Mouse (Mus musculus) liver, embryonic 13.5 days (tissue): Measurements from ENCODE around the gene Rgs7. TPM values are rescaled to one million over a fixed set of nuclear protein-coding genes. Genes with fewer than 3 reads are reported as not detected.

ENCODE experiments used
- ATAC-seq: fragments of 200-750 bp; cut with Nextera tagmentation; 2 replicates; pipeline ENCODE4 v1.8.0; 2017; ENCODE audit warnings: low read depth, mild to moderate bottlenecking, moderate number of reproducible peaks, moderate library complexity
- DNase-seq: peaks from one replicate; pipeline ENCODE4 v3.0.0; 2022
- H3K27ac ChIP-seq: fragments of 300-500 bp; sonication (generic); 2 replicates; pipeline ENCODE4 v1.5.1; 2015; ENCODE audit warnings: moderate library complexity, mild to moderate bottlenecking, inconsistent platforms
- H3K27me3 ChIP-seq: fragments of 300-500 bp; sonication (generic); 2 replicates; pipeline ENCODE4 v1.6.1; 2015; ENCODE audit warnings: mild to moderate bottlenecking, inconsistent platforms
- H3K36me3 ChIP-seq: fragments of 300-500 bp; sonication (generic); 2 replicates; pipeline ENCODE4 v1.6.1; 2015; ENCODE audit warnings: mild to moderate bottlenecking, inconsistent platforms
- H3K4me1 ChIP-seq: fragments of 300-500 bp; sonication (generic); replicated peaks from 2 replicates; pipeline ENCODE4 v1.6.1; 2015; ENCODE audit warnings: inconsistent platforms
- H3K4me2 ChIP-seq: fragments of 300-500 bp; sonication (generic); 2 replicates; pipeline ENCODE4 v1.6.1; 2015; ENCODE audit warnings: inconsistent platforms, mild to moderate bottlenecking, moderate library complexity
- H3K4me3 ChIP-seq: fragments of 300-500 bp; sonication (generic); replicated peaks from 2 replicates; pipeline ENCODE4 v1.5.1; 2015; ENCODE audit warnings: mild to moderate bottlenecking, inconsistent platforms
- H3K9ac ChIP-seq: fragments of 300-500 bp; sonication (generic); 2 replicates; pipeline ENCODE4 v1.6.1; 2015; ENCODE audit warnings: mild to moderate bottlenecking, inconsistent platforms
- H3K9me3 ChIP-seq: fragments of 300-500 bp; sonication (generic); replicated peaks from 2 replicates; pipeline ENCODE4 v1.6.1; 2016; ENCODE audit warnings: inconsistent platforms
- WGBS: fragments of 180-500 bp; shearing (Covaris S2); methylation state at CpG from one replicate; pipeline ENCODE4 v1.1.7; 2015; ENCODE audit not compliant: insufficient replicate concordance; 5-methylcytosine and 5-hydroxymethylcytosine counted together
- polyA plus RNA-seq: library from polyadenylated mRNA; unstranded; fragments of >200 nt; fragmentation: Nextera tagmentation; extraction: Ambion mirVana; gene quantifications from 2 replicates; pipeline ENCODE4 v1.2.1, GENCODE M21; 2015

Gene Rgs7
- polyA plus RNA-seq, 1 experiment from 2014 or later: 0.05 TPM

DNA sequence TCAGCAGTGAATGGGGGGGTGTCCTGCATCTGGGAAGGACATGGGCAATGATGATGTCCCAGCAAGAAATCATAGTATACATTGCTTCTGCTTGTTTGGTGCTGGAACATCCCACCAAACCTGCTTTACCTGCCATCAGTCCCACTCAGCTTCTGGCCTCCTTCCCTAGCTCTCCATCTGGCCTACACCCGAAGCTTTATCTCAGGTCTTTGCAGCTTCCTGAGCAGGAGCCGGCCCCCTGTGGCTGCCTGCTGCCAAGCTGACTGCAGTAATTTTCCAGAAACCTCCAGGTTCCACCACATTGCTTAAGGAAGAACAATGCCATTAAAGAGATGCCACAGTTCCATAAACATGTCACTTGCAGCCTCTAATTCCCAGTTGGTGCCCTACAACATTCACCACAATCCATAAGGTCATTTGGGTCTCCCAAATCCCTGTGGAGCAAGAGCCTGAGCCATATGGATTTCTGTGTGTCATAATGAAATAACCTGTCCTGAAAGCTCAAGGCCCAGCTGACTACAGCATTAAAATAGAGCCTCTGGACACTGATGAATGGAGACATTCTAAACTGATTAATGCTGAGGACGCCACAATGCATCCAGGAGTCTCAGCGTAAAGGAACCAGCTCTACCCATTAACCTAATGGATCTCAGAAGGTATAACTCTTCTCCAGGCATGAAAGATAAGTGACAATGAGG is 60.8 kb downstream of the Rgs7 start:
- WGBS: 47% methylated on average over 4 of the region's 4 CpGs

DNA sequence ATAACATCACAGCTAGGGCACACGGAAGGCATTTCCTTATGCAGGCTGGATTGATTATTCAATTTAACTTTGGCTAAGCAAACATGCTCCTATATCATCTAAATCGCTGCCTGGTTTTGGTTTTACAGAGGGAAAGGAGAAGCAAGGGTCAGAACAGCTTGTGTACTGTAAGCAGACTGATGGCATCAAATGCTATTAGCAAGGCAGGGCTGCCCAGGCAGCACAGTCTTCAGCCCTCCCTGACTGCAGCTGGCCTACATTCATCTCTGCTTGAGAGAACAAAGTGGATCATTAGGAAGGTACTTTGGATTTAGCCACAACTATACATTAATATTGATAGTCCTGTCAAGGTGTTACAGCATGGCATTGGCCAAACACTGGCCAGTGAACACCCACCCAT is 65.2 kb downstream of the Rgs7 start:
- WGBS: 54% methylated on average over 2 of the region's 2 CpGs
- no peak for ATAC-seq
- DNase-seq: no peak
- H3K9ac ChIP-seq: no peak overlapping the region
- no peaks in the 10 kb centered on the region for H3K27me3 ChIP-seq
- no peak overlapping the region for H3K27ac ChIP-seq
- H3K36me3 ChIP-seq: no peaks in the 10 kb centered on the region
- no peak overlapping the region for H3K4me2 ChIP-seq
- no peak overlapping the region for H3K4me3 ChIP-seq
- H3K4me1 ChIP-seq: no peaks in the 10 kb centered on the region
- H3K9me3 ChIP-seq: no peaks in the 10 kb centered on the region

More for the DNA sequence above, 60.8 kb downstream of the Rgs7 start:
- H3K4me2 ChIP-seq: no peak overlapping the region
- DNase-seq (no peak), ATAC-seq (no peak)
- no peaks in the 10 kb centered on the region for H3K27me3 ChIP-seq
- H3K9me3 ChIP-seq: no peaks in the 10 kb centered on the region
- no peak overlapping the region for H3K9ac ChIP-seq
- H3K4me3 ChIP-seq: no peak overlapping the region
- no peaks in the 10 kb centered on the region for H3K4me1 ChIP-seq
- H3K27ac ChIP-seq: no peak overlapping the region
- H3K36me3 ChIP-seq: no peaks in the 10 kb centered on the region

DNA sequence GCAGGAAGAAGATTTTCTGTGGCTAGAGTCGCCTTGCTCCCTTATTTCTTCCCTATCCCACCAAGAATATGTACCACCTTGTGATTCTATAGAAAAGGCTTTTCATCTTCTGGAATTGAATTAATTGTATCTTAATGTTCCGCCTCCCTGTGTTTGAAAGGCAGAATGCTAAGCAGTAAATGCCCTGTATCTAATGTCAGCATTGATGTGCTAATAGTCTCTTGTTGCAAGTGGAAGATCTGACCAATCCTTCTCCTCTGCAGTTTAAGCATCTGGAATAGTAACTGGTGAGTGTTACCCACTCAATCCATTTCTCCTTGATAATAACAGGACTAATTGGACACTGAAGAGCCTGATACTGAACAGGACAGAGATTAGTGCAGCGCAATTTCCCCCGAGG is 65.9 kb downstream of the Rgs7 start:
- Histone ChIP-seq H3K4me3 (no peak overlapping the region), H3K36me3 (no peaks in the 10 kb centered on the region), H3K27me3 (no peaks in the 10 kb centered on the region), H3K27ac (no peak overlapping the region), H3K9me3 (no peaks in the 10 kb centered on the region), H3K4me2 (no peak overlapping the region), H3K9ac (no peak overlapping the region), H3K4me1 (no peaks in the 10 kb centered on the region)
- ATAC-seq (no peak), DNase-seq (no peak)
- WGBS: 64% methylated on average over 4 of the region's 4 CpGs

DNA sequence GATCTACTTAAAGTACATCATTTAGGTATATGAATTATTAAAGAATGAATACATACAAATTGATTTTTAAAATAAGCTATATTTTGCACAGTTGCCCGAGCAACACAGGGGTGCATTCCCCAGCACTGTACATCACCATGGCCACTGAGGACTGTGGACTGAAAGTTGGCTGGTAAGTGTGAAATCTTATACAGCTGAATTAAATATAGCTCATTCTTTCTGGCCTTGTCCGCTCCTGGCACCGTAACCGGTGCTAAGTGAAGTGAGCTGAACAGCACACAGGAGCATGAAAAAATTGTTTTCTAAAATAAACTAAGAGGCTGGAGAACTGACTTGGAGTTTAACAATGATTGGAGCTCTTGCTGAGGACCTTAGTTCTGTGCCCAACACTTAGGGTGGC is 71.4 kb downstream of the Rgs7 start:
- Histone ChIP-seq H3K27ac (no peak overlapping the region), H3K27me3 (no peaks in the 10 kb centered on the region), H3K4me2 (no peak overlapping the region), H3K4me3 (no peak overlapping the region), H3K4me1 (no peaks in the 10 kb centered on the region), H3K9ac (no peak overlapping the region), H3K9me3 (no peaks in the 10 kb centered on the region), H3K36me3 (no peaks in the 10 kb centered on the region)
- ATAC-seq: no peak
- 73% methylated on average over 4 of the region's 4 CpGs for WGBS
- DNase-seq: no peak

DNA sequence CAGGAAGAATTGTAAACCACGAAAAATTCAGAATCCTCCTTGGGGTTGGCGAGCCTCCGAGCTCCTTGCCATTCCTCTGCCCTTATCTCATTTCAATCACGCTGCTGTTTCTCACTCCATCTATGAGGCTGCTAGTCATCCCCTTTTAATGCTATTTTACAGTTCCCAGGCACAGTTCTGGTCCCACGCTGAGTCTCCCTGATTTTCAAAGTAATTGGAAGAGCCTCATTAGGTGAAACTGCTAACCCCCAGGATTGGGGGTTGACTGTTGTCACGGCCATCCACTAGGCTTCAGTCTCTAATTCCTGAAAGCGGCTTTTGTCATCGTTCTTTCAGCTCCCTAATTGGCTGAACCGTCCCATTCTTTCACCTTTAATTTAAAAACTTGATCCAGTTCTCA is 76.6 kb downstream of the Rgs7 start:
- WGBS: 45% methylated on average over 9 of the region's 9 CpGs
- no peak overlapping the region for H3K4me2 ChIP-seq
- H3K9ac ChIP-seq: no peak overlapping the region

DNA sequence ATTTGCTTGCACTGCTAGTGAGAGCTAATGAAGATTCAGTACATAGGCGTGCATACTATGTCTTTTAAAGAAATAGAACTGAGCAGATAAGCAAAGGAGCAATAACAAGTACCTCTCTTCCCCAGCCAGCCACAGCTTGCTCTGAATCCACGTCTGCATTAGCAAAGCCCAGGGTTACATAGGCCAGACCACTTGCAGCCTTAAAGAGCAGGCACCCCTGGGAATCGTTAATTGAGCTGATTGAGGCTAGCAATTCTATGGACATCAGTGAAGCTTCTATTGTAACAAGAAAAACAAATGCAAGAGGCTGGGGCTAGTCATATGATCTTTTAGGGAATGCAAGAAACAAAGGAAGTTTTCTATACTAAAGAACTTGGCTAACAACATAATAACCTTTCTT is 81.9 kb downstream of the Rgs7 start:
- no peak overlapping the region for H3K27ac ChIP-seq
- 29% methylated on average over 3 of the region's 3 CpGs for WGBS
- no peaks in the 10 kb centered on the region for H3K9me3 ChIP-seq
- no peaks in the 10 kb centered on the region for H3K27me3 ChIP-seq
- DNase-seq (no peak), ATAC-seq (no peak)
- no peak overlapping the region for H3K9ac ChIP-seq
- no peak overlapping the region for H3K4me3 ChIP-seq
- H3K36me3 ChIP-seq: no peaks in the 10 kb centered on the region
- H3K4me1 ChIP-seq: no peaks in the 10 kb centered on the region
- H3K4me2 ChIP-seq: no peak overlapping the region

More for the DNA sequence above, 76.6 kb downstream of the Rgs7 start:
- Histone ChIP-seq H3K4me3 (no peak overlapping the region), H3K27me3 (no peaks in the 10 kb centered on the region), H3K4me1 (no peaks in the 10 kb centered on the region), H3K27ac (no peak overlapping the region), H3K36me3 (no peaks in the 10 kb centered on the region), H3K9me3 (no peaks in the 10 kb centered on the region)
- no peak for DNase-seq
- ATAC-seq: no peak

DNA sequence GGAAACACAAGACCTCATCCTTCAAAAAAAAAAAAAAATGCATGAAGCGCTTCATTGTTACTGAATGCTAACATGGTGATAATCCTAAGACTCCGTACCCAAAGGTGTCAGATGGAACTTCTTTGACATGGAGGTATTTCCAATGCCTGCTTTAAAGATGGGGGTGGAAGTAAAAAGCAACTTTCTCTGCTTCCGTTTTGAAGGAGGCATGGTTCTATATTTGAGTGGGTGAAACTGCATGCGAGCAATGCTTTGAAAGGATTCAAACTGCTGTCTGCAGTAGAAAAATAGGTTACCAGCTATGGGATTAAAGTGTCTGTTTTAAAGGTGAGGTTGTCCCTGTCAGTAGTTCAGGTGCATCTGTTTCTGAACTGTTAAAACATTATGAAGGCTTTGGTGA is 100.4 kb downstream of the Rgs7 start:
- WGBS: 67% methylated on average over 4 of the region's 4 CpGs
- no peak for ATAC-seq
- H3K36me3 ChIP-seq: no peaks in the 10 kb centered on the region
- no peaks in the 10 kb centered on the region; the same call in 1 of the 2 replicates for H3K9me3 ChIP-seq
- H3K4me1 ChIP-seq: no peaks in the 10 kb centered on the region
- no peaks in the 10 kb centered on the region for H3K27me3 ChIP-seq
- H3K9ac ChIP-seq: no peak overlapping the region
- no peak overlapping the region for H3K4me3 ChIP-seq
- no peak overlapping the region for H3K27ac ChIP-seq
- no peak overlapping the region for H3K4me2 ChIP-seq
- no peak for DNase-seq

DNA sequence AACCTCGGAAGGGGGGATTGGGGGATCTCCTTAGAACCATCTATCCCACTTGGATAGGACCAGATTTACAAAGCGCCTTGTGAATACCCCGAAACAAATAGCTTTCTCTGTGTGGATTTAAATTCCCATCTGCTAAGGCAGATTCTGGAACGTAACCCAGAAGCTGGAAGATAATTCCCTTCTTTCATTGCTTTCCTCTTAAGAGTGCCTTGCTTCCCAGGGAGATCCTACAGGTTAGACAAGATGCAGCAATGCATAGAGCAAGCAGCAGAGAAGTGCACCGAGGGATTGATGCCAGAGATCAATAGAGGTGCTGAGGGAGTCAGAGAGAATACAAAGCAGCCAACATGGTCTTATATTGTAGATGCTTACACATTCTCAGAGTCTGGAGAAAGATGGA is 103.0 kb downstream of the Rgs7 start:
- no peaks in the 10 kb centered on the region for H3K36me3 ChIP-seq
- WGBS: 62% methylated on average over 5 of the region's 5 CpGs
- no peak overlapping the region for H3K4me3 ChIP-seq
- no peak overlapping the region for H3K27ac ChIP-seq
- DNase-seq: no peak
- no peak for ATAC-seq
- no peaks in the 10 kb centered on the region for H3K27me3 ChIP-seq
- H3K4me2 ChIP-seq: no peak overlapping the region
- H3K9me3 ChIP-seq: no peaks in the 10 kb centered on the region; the same call in 1 of the 2 replicates
- H3K9ac ChIP-seq: no peak overlapping the region
- H3K4me1 ChIP-seq: no peaks in the 10 kb centered on the region

DNA sequence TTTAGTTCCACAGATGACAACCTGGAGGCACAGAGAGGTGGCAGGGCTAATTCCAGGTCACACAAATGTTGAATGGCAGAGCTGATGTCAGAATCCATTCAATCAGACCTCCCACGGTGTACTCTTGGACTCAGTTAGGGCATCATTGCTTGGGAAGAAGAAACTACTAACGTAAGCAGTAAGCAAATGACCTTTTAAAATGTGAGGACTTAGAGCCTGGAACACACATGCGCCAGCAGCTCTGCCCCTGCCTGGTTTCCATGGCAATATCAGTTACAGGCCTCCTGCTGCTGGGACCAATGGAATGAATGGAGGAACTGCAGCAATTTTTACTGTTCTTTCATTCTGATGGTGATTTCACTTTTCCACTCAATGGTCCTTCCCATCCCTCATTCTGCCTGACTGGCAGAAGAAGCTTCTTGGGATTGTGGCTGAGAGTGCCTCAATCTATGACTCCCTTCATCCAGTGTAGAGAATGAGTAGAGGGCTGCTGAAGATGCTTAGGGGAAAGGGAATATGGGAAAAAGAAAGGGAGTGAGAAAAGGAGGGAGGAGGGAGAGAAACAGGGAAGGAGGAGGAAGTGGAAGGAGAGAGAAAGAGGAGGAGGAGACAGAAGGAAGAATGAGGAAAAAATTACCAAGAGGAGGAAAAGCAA is 106.6 kb downstream of the Rgs7 start:
- 44% methylated on average over 3 of the region's 3 CpGs for WGBS
- no peaks in the 10 kb centered on the region for H3K27me3 ChIP-seq
- no peaks in the 10 kb centered on the region for H3K9me3 ChIP-seq
- ATAC-seq (no peak), DNase-seq (no peak)
- H3K4me2 ChIP-seq: no peak overlapping the region
- no peak overlapping the region for H3K4me3 ChIP-seq
- H3K36me3 ChIP-seq: no peaks in the 10 kb centered on the region
- no peak overlapping the region for H3K27ac ChIP-seq
- H3K4me1 ChIP-seq: no peaks in the 10 kb centered on the region
- no peak overlapping the region for H3K9ac ChIP-seq

DNA sequence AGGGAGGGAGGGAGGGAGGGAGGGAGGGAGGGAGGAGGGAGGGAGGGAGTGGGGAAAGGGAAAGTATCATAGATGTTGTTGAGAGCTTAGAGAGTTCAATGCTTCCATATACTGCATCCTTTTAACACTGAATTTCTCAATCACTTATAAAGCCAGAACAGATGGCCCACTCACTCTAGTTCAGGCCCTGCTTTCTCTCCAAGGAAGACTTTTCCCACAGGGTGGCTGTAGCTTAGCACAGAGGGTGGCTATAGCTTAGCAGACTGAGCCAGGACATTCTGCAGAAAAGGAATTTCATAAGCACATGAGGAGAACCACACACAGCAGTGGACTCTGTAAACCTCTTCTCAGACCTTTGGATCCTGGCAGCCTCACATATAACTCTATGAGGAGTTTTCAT is 119.7 kb downstream of the Rgs7 start:
- Histone ChIP-seq H3K9me3 (no peaks in the 10 kb centered on the region), H3K4me3 (no peak overlapping the region), H3K9ac (no peak overlapping the region), H3K27ac (no peak overlapping the region), H3K36me3 (no peaks in the 10 kb centered on the region), H3K27me3 (no peaks in the 10 kb centered on the region), H3K4me1 (no peaks in the 10 kb centered on the region), H3K4me2 (no peak overlapping the region)
- DNase-seq (no peak), ATAC-seq (no peak)

DNA sequence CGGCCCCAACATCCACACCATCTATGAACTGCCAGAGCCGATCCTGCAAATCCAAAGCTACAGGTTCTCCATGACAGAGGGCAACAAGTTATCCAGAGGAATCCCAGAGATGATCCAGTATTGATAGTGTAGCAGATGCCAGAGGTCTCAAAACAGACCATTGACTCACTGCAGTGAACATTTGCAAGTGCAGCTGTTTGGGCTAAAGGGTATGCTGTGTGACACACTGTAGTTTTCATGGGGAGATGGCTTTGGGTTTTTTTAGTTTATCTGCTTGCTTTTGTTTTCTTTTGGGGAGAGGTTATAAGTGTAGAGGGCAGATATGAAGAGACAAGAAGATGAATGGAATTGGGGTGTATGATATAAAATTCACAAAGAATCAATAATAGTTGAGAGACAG is 124.2 kb downstream of the Rgs7 start:
- no peak overlapping the region for H3K9ac ChIP-seq

DNA sequence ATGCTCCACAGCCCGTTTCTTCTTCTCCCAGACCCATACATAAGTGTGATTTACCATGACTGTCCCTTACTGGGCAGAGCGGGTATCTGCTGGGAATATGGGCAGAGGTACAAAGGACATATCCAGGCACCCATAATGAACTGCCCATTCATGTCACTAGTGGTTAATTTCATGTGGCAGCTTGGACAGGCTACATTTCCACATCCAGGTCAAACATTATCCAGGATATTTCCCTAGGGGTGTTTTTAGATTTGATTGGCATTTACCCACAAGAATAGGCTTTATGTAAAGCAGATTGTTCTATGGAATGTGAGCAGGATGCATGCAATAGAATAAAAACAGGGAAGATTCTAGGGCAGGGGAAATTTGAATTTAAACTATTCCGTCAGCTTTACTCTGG is 128.7 kb downstream of the Rgs7 start:
- H3K4me1 ChIP-seq: no peaks in the 10 kb centered on the region
- no peaks in the 10 kb centered on the region for H3K36me3 ChIP-seq
- H3K4me2 ChIP-seq: no peak overlapping the region
- DNase-seq (no peak), ATAC-seq (no peak)
- H3K9me3 ChIP-seq: no peaks in the 10 kb centered on the region
- no peak overlapping the region for H3K27ac ChIP-seq
- no peak overlapping the region for H3K4me3 ChIP-seq
- WGBS: 58% methylated on average over 3 of the region's 3 CpGs
- no peak overlapping the region for H3K9ac ChIP-seq
- H3K27me3 ChIP-seq: no peaks in the 10 kb centered on the region

More for the DNA sequence above, 124.2 kb downstream of the Rgs7 start:
- Histone ChIP-seq H3K27me3 (no peaks in the 10 kb centered on the region), H3K4me1 (no peaks in the 10 kb centered on the region), H3K27ac (no peak overlapping the region), H3K36me3 (no peaks in the 10 kb centered on the region), H3K4me2 (no peak overlapping the region), H3K9me3 (no peaks in the 10 kb centered on the region), H3K4me3 (no peak overlapping the region)
- DNase-seq (no peak), ATAC-seq (no peak)
- WGBS: 74% methylated on average over 2 of the region's 2 CpGs
